Mouse (Mus musculus) cerebellum, adult 18-20 months (tissue): Measurements from ENCODE around the gene Vmn1r179.
"Not testable (repeated sequence)": the region's sequence is repeated elsewhere in the genome, so short reads cannot be mapped to it uniquely, and the experiment has no call there.

Experiments
- DNase-seq, 2 experiments: peaks; one replicate each; pipeline ENCODE4 v3.0.0; 2021

Vmn1r179 gene

DNA sequence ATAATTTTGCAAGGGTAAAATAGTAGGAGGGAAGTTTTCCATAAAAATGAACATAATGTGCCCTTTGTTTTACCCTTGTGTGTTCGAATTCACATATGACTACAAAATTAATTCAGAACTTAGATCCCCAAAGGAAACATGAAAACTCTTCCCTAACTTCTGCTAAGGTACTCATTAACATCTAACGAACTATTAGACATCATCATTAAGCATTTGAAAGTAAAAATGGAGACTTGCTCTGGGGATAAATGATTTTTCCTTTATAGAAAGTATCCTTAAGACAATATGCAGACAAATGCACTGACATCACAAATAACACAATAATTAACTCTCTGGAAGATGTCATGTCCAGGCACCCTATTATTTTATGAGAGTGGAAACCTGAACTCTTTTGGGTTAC, at the start of gene Vmn1r179:
TSS of gene Vmn1r179 (plus strand) at position 301 of the 400 bp plus-strand sequence.
- no peak for DNase-seq

- DNase-seq, result no peak
These were observed 35.1 kb upstream of the Vmn1r179 start, which contains the start of gene Vmn1r178 for GRCm38 (mm10) chr7:23891709-23892108. Gene Vmn1r178, plus strand, starts transcription at chr7:23892009.

GRCm38 (mm10) chr7:23950332-23950731, 23.6 kb downstream of the Vmn1r179 start, which contains the start of gene Vmn1r180:
Gene Vmn1r180, plus strand, starts transcription at chr7:23950632.
- no peak for DNase-seq

GRCm38 (mm10) chr7:23968044-23968443, 41.3 kb downstream of the Vmn1r179 start:
- peak; percentile 21 for DNase-seq

DNA sequence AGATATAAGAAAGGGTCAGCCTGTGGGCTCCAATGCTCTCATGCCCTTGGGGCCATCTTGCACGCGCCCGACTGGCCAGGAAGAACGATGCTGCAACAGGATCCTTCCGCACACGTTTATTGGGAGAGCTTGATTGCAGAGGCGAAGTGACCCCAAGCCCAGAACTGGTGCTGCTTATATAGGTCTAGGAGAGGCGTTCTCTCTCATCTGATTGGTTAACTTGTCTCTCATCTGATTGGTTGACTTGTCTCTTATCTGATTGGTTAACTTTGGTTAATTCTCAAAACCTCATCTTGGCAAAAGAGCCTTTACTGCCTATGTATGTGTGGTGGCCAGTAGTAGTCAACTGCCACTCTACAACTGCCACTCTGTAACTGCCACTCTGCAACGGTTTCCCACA, 47.5 kb downstream of the Vmn1r179 start, which contains the start of gene Vmn1r181:
TSS of gene Vmn1r181 (plus strand) at position 301 of the 400 bp plus-strand sequence.
- DNase-seq, result not testable (repeated sequence)
